Mouse (Mus musculus) forebrain, postnatal 0 days (tissue): ENCODE results near the gene Aar2. TPM values are rescaled to one million over a fixed set of nuclear protein-coding genes. Genes with fewer than 3 reads are reported as not detected.
A peak's percentile ranks its signal among the peaks of the same experiment; 100 is the strongest.

Experiments used
- ATAC-seq: fragments of 200-750 bp; cut with Nextera tagmentation; 2 replicates; pipeline ENCODE4 v1.8.0; 2017; ENCODE audit warnings: mild to moderate bottlenecking, moderate library complexity
- DNase-seq: peaks from one replicate; pipeline ENCODE4 v3.0.0-alpha.2; 2015
- H3K27ac ChIP-seq: fragments of 300-500 bp; sonication (generic); 2 replicates; pipeline ENCODE4 v1.5.1; 2014; ENCODE audit warnings: low read depth, mild to moderate bottlenecking, antibody characterized with exemption, low read length, moderate library complexity, mixed read lengths
- H3K27me3 ChIP-seq: fragments of 300-500 bp; sonication (generic); 2 replicates; pipeline ENCODE4 v1.6.1; 2014; ENCODE audit warnings: mild to moderate bottlenecking, low read length, mixed read lengths; ENCODE audit not compliant: insufficient read depth
- H3K36me3 ChIP-seq: fragments of 300-500 bp; sonication (generic); 2 replicates; pipeline ENCODE4 v1.6.1; 2014; ENCODE audit warnings: mild to moderate bottlenecking, moderate library complexity; ENCODE audit not compliant: insufficient read depth
- H3K4me1 ChIP-seq: fragments of 300-500 bp; sonication (generic); 2 replicates; pipeline ENCODE4 v1.6.1; 2014; ENCODE audit warnings: antibody characterized with exemption; ENCODE audit not compliant: insufficient read depth
- H3K4me2 ChIP-seq: fragments of 300-500 bp; sonication (generic); 2 replicates; pipeline ENCODE4 v1.6.1; 2014; ENCODE audit warnings: low read depth, mild to moderate bottlenecking, moderate library complexity
- H3K4me3 ChIP-seq: fragments of 300-500 bp; sonication (generic); 2 replicates; pipeline ENCODE4 v1.5.1; 2014; ENCODE audit warnings: low read depth, low read length, mixed read lengths
- H3K9ac ChIP-seq: fragments of 300-500 bp; sonication (generic); 2 replicates; pipeline ENCODE4 v1.6.1; 2014; ENCODE audit warnings: mild to moderate bottlenecking
- H3K9me3 ChIP-seq: fragments of 300-500 bp; sonication (generic); 2 replicates; pipeline ENCODE4 v1.6.1; 2016; ENCODE audit warnings: low read length
- CTCF ChIP-seq: sonication (generic); IDR thresholded peaks from 2 replicates; pipeline ENCODE4 v1.5.1; 2016; ENCODE audit warnings: antibody characterized with exemption, control low read depth, low read depth
- WGBS: fragments of 180-500 bp; shearing (Covaris S2); extraction: QIAGEN DNeasy Blood & Tissue Kit; methylation state at CpG from one replicate; pipeline ENCODE4 v1.1.7; 2014; 5-methylcytosine and 5-hydroxymethylcytosine counted together
- polyA plus RNA-seq: library from polyadenylated mRNA; unstranded; fragments of >200 nt; fragmentation: Nextera tagmentation; extraction: Ambion mirVana; gene quantifications from 2 replicates; pipeline ENCODE4 v1.2.1, GENCODE M21; 2015
- total RNA-seq: library from RNA; depleted of rRNA; stranded (reverse); fragments of >200 nt; gene quantifications from 2 replicates; pipeline ENCODE4 v1.2.3, GENCODE M21; 2014

The Aar2 gene
- total and polyA plus RNA-seq, 2 experiments from 2014 or later: 43.7 to 50.1 TPM

GRCm38 (mm10) chr2:156533160-156533559, 14.2 kb upstream of the Aar2 start:
- Histone ChIP-seq H3K4me1 (no peaks in the 10 kb centered on the region), H3K9me3 (no peaks in the 10 kb centered on the region), H3K36me3 (peaks cover 65% of the 10 kb centered on the region), H3K9ac (no peak overlapping the region), H3K4me3 (no peak overlapping the region), H3K4me2 (no peak overlapping the region), H3K27ac (no peak overlapping the region), H3K27me3 (no peaks in the 10 kb centered on the region)
- no peak for DNase-seq
- TF ChIP-seq CTCF: no peak
- ATAC-seq: no peak
- 82% methylated on average over 2 of the region's 2 CpGs for WGBS

GRCm38 (mm10) chr2:156538817-156539555, 8.4 kb upstream of the Aar2 start:
- no peak overlapping the region for H3K4me2 ChIP-seq
- WGBS: 85% methylated on average over 7 of the region's 7 CpGs
- no peak overlapping the region for H3K4me3 ChIP-seq
- DNase-seq: no peak
- ATAC-seq: no peak
- H3K4me1 ChIP-seq: no peaks in the 10 kb centered on the region
- H3K36me3 ChIP-seq: peaks cover 59% of the 10 kb centered on the region
- TF ChIP-seq CTCF: no peak
- no peak overlapping the region for H3K9ac ChIP-seq
- no peaks in the 10 kb centered on the region for H3K9me3 ChIP-seq
- no peaks in the 10 kb centered on the region for H3K27me3 ChIP-seq
- H3K27ac ChIP-seq: no peak overlapping the region

GRCm38 (mm10) chr2:156540991-156541390, 6.4 kb upstream of the Aar2 start:
- Histone ChIP-seq H3K27ac (no peak overlapping the region), H3K4me1 (no peaks in the 10 kb centered on the region), H3K4me3 (no peak overlapping the region), H3K27me3 (no peaks in the 10 kb centered on the region), H3K9me3 (no peaks in the 10 kb centered on the region), H3K36me3 (peaks cover 45% of the 10 kb centered on the region), H3K9ac (no peak overlapping the region), H3K4me2 (no peak overlapping the region)
- 81% methylated on average over 7 of the region's 7 CpGs for WGBS
- DNase-seq: no peak
- ATAC-seq: no peak
- TF ChIP-seq CTCF: 0 out of 2 replicates have a peak, but pooled peaks have one; percentile 3

- Histone ChIP-seq H3K4me3 (no peak overlapping the region), H3K4me1 (peaks cover 4% of the 10 kb centered on the region; the same call in 1 of the 2 replicates), H3K9me3 (no peaks in the 10 kb centered on the region), H3K4me2 (no peak overlapping the region), H3K27ac (no peak overlapping the region), H3K27me3 (no peaks in the 10 kb centered on the region), H3K9ac (no peak overlapping the region), H3K36me3 (peaks cover 35% of the 10 kb centered on the region)
- ATAC-seq (no peak), DNase-seq (no peak)
- TF ChIP-seq CTCF: no peak
- WGBS: 77% methylated on average over 8 of the region's 8 CpGs
These were observed 5.0 kb upstream of the Aar2 start for GRCm38 (mm10) chr2:156542410-156542809.

GRCm38 (mm10) chr2:156543804-156544203, 3.6 kb upstream of the Aar2 start:
- no peak for ATAC-seq
- Histone ChIP-seq H3K9me3 (no peaks in the 10 kb centered on the region), H3K36me3 (peaks cover 23% of the 10 kb centered on the region), H3K27me3 (no peaks in the 10 kb centered on the region), H3K4me1 (peaks cover 9% of the 10 kb centered on the region; the same call in 1 of the 2 replicates), H3K4me2 (no peak overlapping the region), H3K9ac (no peak overlapping the region), H3K27ac (no peak overlapping the region), H3K4me3 (no peak overlapping the region)
- WGBS: 82% methylated on average over 3 of the region's 3 CpGs
- DNase-seq: no peak
- TF ChIP-seq CTCF: no peak

GRCm38 (mm10) chr2:156552421-156552820, 5.0 kb downstream of the Aar2 start:
- Histone ChIP-seq H3K9ac (no peak overlapping the region), H3K27me3 (no peaks in the 10 kb centered on the region), H3K4me3 (no peak overlapping the region), H3K4me1 (peaks cover 5% of the 10 kb centered on the region; the same call in 1 of the 2 replicates), H3K27ac (no peak overlapping the region), H3K36me3 (peaks cover 52% of the 10 kb centered on the region), H3K4me2 (no peak overlapping the region), H3K9me3 (no peaks in the 10 kb centered on the region)
- DNase-seq (no peak), ATAC-seq (no peak)
- TF ChIP-seq CTCF: no peak
- 89% methylated on average over 4 of the region's 4 CpGs for WGBS

- H3K27me3 ChIP-seq: no peaks in the 10 kb centered on the region
- no peaks in the 10 kb centered on the region for H3K9me3 ChIP-seq
- ATAC-seq (no peak), DNase-seq (no peak)
- 99% methylated on average over 2 of the region's 2 CpGs for WGBS
- H3K36me3 ChIP-seq: peaks cover 31% of the 10 kb centered on the region
- no peak overlapping the region for H3K4me3 ChIP-seq
- no peak overlapping the region for H3K9ac ChIP-seq
- TF ChIP-seq CTCF: no peak
- H3K4me2 ChIP-seq: no peak overlapping the region
- H3K4me1 ChIP-seq: no peaks in the 10 kb centered on the region
- no peak overlapping the region for H3K27ac ChIP-seq
These were observed 14.4 kb downstream of the Aar2 start for GRCm38 (mm10) chr2:156561808-156562207.
